Mouse (Mus musculus): ENCODE results near the gene Mtch1.

- TF ChIP-seq CTCF (IDR thresholded peaks at IDR 0.05; ENCODE audit: borderline replicate concordance, insufficient read depth, low read depth, low read length) = no peak
- TF ChIP-seq POLR2A (IDR thresholded peaks at IDR 0.05; ENCODE audit: borderline replicate concordance, insufficient read depth, low read length) = no peak
Observed at GRCm38 (mm10) chr17:29342010-29342910, 5.5 kb downstream of the Mtch1 start.

Data from cerebellum, adult 2 months (tissue).